Mouse (Mus musculus): ENCODE data around the gene Abcg1. TPM values are rescaled to one million over a fixed set of nuclear protein-coding genes. Genes with fewer than 3 reads are reported as not detected.

The Abcg1 gene
- polyA plus RNA-seq, 1 experiment = 8.4 TPM

- H3K9ac ChIP-seq (ENCODE audit: low read depth, poor library complexity, severe bottlenecking) = no peak overlapping the region
- no peak for TF ChIP-seq CTCF (IDR thresholded peaks at IDR 0.05; ENCODE audit: low read depth, low read length)
- no peak for TF ChIP-seq POLR2A (IDR thresholded peaks at IDR 0.05; ENCODE audit: insufficient read depth, low read length)
- TF ChIP-seq EP300 (IDR thresholded peaks at IDR 0.05; ENCODE audit: insufficient read depth, low read depth, low read length) = no peak
- no peaks in the 10 kb centered on the region for H3K4me1 ChIP-seq (ENCODE audit: control insufficient read depth, insufficient read depth, low read length)
- no peaks in the 10 kb centered on the region for H3K9me3 ChIP-seq (replicated peaks; ENCODE audit: control insufficient read depth, insufficient read depth, low read length, poor library complexity, severe bottlenecking)
- H3K36me3 ChIP-seq (ENCODE audit: control insufficient read depth, insufficient read depth, low read length, poor library complexity, severe bottlenecking) = no peaks in the 10 kb centered on the region
- H3K4me3 ChIP-seq (ENCODE audit: low read depth, low read length) = no peak overlapping the region
- H3K27ac ChIP-seq (ENCODE audit: insufficient read depth, low read length) = no peak overlapping the region
- no peaks in the 10 kb centered on the region for H3K27me3 ChIP-seq (ENCODE audit: control insufficient read depth, insufficient read depth, low read length, poor library complexity, severe bottlenecking)
Measured at GRCm38 (mm10) chr17:31103823-31104222, 46.3 kb downstream of the Abcg1 start.

DNA sequence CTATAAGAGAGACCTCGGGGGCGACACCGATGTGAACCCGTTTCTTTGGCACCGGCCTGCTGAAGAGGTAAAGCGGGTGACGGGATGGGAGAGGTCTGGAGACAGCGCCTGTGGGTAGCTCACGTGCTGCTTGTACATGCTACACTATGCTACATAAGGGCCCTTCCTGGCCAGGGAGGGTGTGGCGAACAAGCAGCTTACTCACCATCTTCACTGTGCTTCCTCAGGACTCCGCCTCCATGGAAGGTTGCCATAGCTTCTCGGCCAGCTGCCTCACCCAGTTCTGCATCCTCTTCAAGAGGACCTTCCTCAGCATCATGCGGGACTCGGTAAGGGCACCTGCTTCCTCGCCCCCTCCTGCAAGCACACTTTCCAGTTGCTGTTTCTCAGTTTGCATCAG is 50.9 kb downstream of the Abcg1 start:
- no peak overlapping the region for H3K4me3 ChIP-seq (ENCODE audit: low read depth, low read length)
- no peaks in the 10 kb centered on the region for H3K36me3 ChIP-seq (ENCODE audit: control insufficient read depth, insufficient read depth, low read length, poor library complexity, severe bottlenecking)
- H3K9me3 ChIP-seq (replicated peaks; ENCODE audit: control insufficient read depth, insufficient read depth, low read length, poor library complexity, severe bottlenecking) = no peaks in the 10 kb centered on the region
- no peak overlapping the region for H3K9ac ChIP-seq (ENCODE audit: low read depth, poor library complexity, severe bottlenecking)
- no peaks in the 10 kb centered on the region for H3K27me3 ChIP-seq (ENCODE audit: control insufficient read depth, insufficient read depth, low read length, poor library complexity, severe bottlenecking)
- H3K4me1 ChIP-seq (ENCODE audit: control insufficient read depth, insufficient read depth, low read length) = peaks cover 5% of the 10 kb centered on the region
- no peak overlapping the region for H3K27ac ChIP-seq (ENCODE audit: insufficient read depth, low read length)
- TF ChIP-seq EP300 (IDR thresholded peaks at IDR 0.05; ENCODE audit: insufficient read depth, low read depth, low read length) (no peak), POLR2A (IDR thresholded peaks at IDR 0.05; ENCODE audit: insufficient read depth, low read length) (no peak), CTCF (IDR thresholded peaks at IDR 0.05; ENCODE audit: low read depth, low read length) (no peak)

GRCm38 (mm10) chr17:31113191-31113856 is 55.8 kb downstream of the Abcg1 start:
- Histone ChIP-seq H3K9me3 (replicated peaks; ENCODE audit: control insufficient read depth, insufficient read depth, low read length, poor library complexity, severe bottlenecking) (0 out of 2 replicates have a peak, but pooled peaks cover 4% of the 10 kb centered on the region), H3K27ac (ENCODE audit: insufficient read depth, low read length) (peak overlapping the region; percentile 73), H3K36me3 (ENCODE audit: control insufficient read depth, insufficient read depth, low read length, poor library complexity, severe bottlenecking) (no peaks in the 10 kb centered on the region), H3K27me3 (ENCODE audit: control insufficient read depth, insufficient read depth, low read length, poor library complexity, severe bottlenecking) (no peaks in the 10 kb centered on the region), H3K4me3 (ENCODE audit: low read depth, low read length) (no peak overlapping the region), H3K9ac (ENCODE audit: low read depth, poor library complexity, severe bottlenecking) (no peak overlapping the region), H3K4me1 (ENCODE audit: control insufficient read depth, insufficient read depth, low read length) (peaks cover 14% of the 10 kb centered on the region)
- peak; percentile 83; the same call in 1 of the 2 replicates for TF ChIP-seq EP300 (IDR thresholded peaks at IDR 0.05; ENCODE audit: insufficient read depth, low read depth, low read length)
- TF ChIP-seq CTCF (IDR thresholded peaks at IDR 0.05; ENCODE audit: low read depth, low read length) = no peak

GRCm38 (mm10) chr17:31116063-31116462 is 58.6 kb downstream of the Abcg1 start:
- H3K9ac ChIP-seq (ENCODE audit: low read depth, poor library complexity, severe bottlenecking) = no peak overlapping the region
- no peaks in the 10 kb centered on the region for H3K27me3 ChIP-seq (ENCODE audit: control insufficient read depth, insufficient read depth, low read length, poor library complexity, severe bottlenecking)
- H3K27ac ChIP-seq (ENCODE audit: insufficient read depth, low read length) = peak overlapping the region; percentile 74
- H3K9me3 ChIP-seq (replicated peaks; ENCODE audit: control insufficient read depth, insufficient read depth, low read length, poor library complexity, severe bottlenecking) = 0 out of 2 replicates have a peak, but pooled peaks cover 4% of the 10 kb centered on the region
- H3K36me3 ChIP-seq (ENCODE audit: control insufficient read depth, insufficient read depth, low read length, poor library complexity, severe bottlenecking) = no peaks in the 10 kb centered on the region
- TF ChIP-seq POLR2A (IDR thresholded peaks at IDR 0.05; ENCODE audit: insufficient read depth, low read length) = no peak
- TF ChIP-seq EP300 (IDR thresholded peaks at IDR 0.05; ENCODE audit: insufficient read depth, low read depth, low read length) = no peak
- TF ChIP-seq CTCF (IDR thresholded peaks at IDR 0.05; ENCODE audit: low read depth, low read length) = no peak
- peaks cover 16% of the 10 kb centered on the region for H3K4me1 ChIP-seq (ENCODE audit: control insufficient read depth, insufficient read depth, low read length)
- no peak overlapping the region for H3K4me3 ChIP-seq (ENCODE audit: low read depth, low read length)

DNA sequence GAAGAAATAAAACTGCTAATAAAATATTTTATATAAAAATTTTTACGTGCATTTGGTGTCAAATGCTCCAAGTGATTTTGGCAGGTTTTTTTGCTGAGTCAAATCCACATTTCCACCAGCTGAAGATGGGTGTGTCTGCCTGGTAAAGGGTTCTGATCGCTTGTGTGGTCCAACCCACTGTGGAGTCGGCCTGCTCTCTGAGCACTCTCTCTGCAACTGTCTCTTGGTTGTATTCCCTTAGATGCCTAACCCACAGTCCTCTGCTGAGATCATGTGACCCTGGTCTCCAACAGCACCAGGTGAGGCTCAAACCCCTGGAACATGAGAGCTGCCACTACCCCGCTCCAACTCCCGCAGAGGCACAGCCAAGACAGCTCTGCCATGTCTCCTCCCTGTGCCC is 60.5 kb downstream of the Abcg1 start:
- no peak overlapping the region for H3K4me3 ChIP-seq (ENCODE audit: low read depth, low read length)
- no peaks in the 10 kb centered on the region for H3K36me3 ChIP-seq (ENCODE audit: control insufficient read depth, insufficient read depth, low read length, poor library complexity, severe bottlenecking)
- no peak overlapping the region for H3K27ac ChIP-seq (ENCODE audit: insufficient read depth, low read length)
- 0 out of 2 replicates have a peak, but pooled peaks cover 4% of the 10 kb centered on the region for H3K9me3 ChIP-seq (replicated peaks; ENCODE audit: control insufficient read depth, insufficient read depth, low read length, poor library complexity, severe bottlenecking)
- peaks cover 11% of the 10 kb centered on the region for H3K4me1 ChIP-seq (ENCODE audit: control insufficient read depth, insufficient read depth, low read length)
- H3K9ac ChIP-seq (ENCODE audit: low read depth, poor library complexity, severe bottlenecking) = no peak overlapping the region
- H3K27me3 ChIP-seq (ENCODE audit: control insufficient read depth, insufficient read depth, low read length, poor library complexity, severe bottlenecking) = no peaks in the 10 kb centered on the region
- TF ChIP-seq EP300 (IDR thresholded peaks at IDR 0.05; ENCODE audit: insufficient read depth, low read depth, low read length) (no peak), CTCF (IDR thresholded peaks at IDR 0.05; ENCODE audit: low read depth, low read length) (no peak), POLR2A (IDR thresholded peaks at IDR 0.05; ENCODE audit: insufficient read depth, low read length) (no peak)

GRCm38 (mm10) chr17:31119429-31119828 is 62.0 kb downstream of the Abcg1 start:
- Histone ChIP-seq H3K36me3 (ENCODE audit: control insufficient read depth, insufficient read depth, low read length, poor library complexity, severe bottlenecking) (no peaks in the 10 kb centered on the region), H3K27ac (ENCODE audit: insufficient read depth, low read length) (no peak overlapping the region), H3K4me3 (ENCODE audit: low read depth, low read length) (no peak overlapping the region), H3K4me1 (ENCODE audit: control insufficient read depth, insufficient read depth, low read length) (peaks cover 7% of the 10 kb centered on the region), H3K9ac (ENCODE audit: low read depth, poor library complexity, severe bottlenecking) (no peak overlapping the region), H3K27me3 (ENCODE audit: control insufficient read depth, insufficient read depth, low read length, poor library complexity, severe bottlenecking) (no peaks in the 10 kb centered on the region), H3K9me3 (replicated peaks; ENCODE audit: control insufficient read depth, insufficient read depth, low read length, poor library complexity, severe bottlenecking) (0 out of 2 replicates have a peak, but pooled peaks cover 4% of the 10 kb centered on the region)
- no peak for TF ChIP-seq POLR2A (IDR thresholded peaks at IDR 0.05; ENCODE audit: insufficient read depth, low read length)
- peak; percentile 99 for TF ChIP-seq CTCF (IDR thresholded peaks at IDR 0.05; ENCODE audit: low read depth, low read length)
- TF ChIP-seq EP300 (IDR thresholded peaks at IDR 0.05; ENCODE audit: insufficient read depth, low read depth, low read length) = 0 out of 2 replicates have a peak, but pooled peaks have one; percentile 19
